Mouse (Mus musculus): ENCODE data around the gene Flvcr2.

Flvcr2 gene

GRCm38 (mm10) chr12:85792821-85793346 is 46.5 kb downstream of the Flvcr2 start:
- in situ Hi-C loops (cut with MboI, MseI): loop anchor here (5.0 to 25.0 kb wide), 2 partner anchors 106 to 1181 kb away; partner anchors contain the start of genes Abcd4 and Batf

- in situ Hi-C loops (cut with MboI, MseI): loop anchor here (5.0 to 25.0 kb wide), 2 partner anchors 107 to 1182 kb away; partner anchors contain the start of genes Abcd4 and Batf
These were observed 47.8 kb downstream of the Flvcr2 start for GRCm38 (mm10) chr12:85794094-85794493.

GRCm38 (mm10) chr12:85795551-85795950 is 49.2 kb downstream of the Flvcr2 start:
- in situ Hi-C loops (cut with MboI, MseI): loop anchor here (25.0 kb wide), 1 partner anchor 1183 kb away; the partner anchor contains the start of gene Abcd4

- in situ Hi-C loops (cut with MboI, MseI): no loop called here
These were observed 53.7 kb downstream of the Flvcr2 start for GRCm38 (mm10) chr12:85800031-85800430.

- in situ Hi-C loops (cut with MboI, MseI): no loop called here
These were observed 63.4 kb downstream of the Flvcr2 start for GRCm38 (mm10) chr12:85809726-85810125.

GRCm38 (mm10) chr12:85810959-85811358 is 64.6 kb downstream of the Flvcr2 start:
- in situ Hi-C loops (cut with MboI, MseI): no loop called here

- in situ Hi-C loops (cut with MboI, MseI): no loop called here
These were observed 65.3 kb downstream of the Flvcr2 start for GRCm38 (mm10) chr12:85811676-85812075.

GRCm38 (mm10) chr12:85813599-85813998 is 67.3 kb downstream of the Flvcr2 start:
- in situ Hi-C loops (cut with MboI, MseI): no loop called here

- in situ Hi-C loops (cut with MboI, MseI): no loop called here
These were observed 75.7 kb downstream of the Flvcr2 start for GRCm38 (mm10) chr12:85822051-85822450.

GRCm38 (mm10) chr12:85824438-85825264 is 78.3 kb downstream of the Flvcr2 start, which contains the start of the genes Erg28 and Ttll5:
Erg28 (minus strand) TSS chr12:85824550.
Ttll5 (plus strand) TSS chr12:85824659.
- in situ Hi-C loops (cut with MboI, MseI): no loop called here

GRCm38 (mm10) chr12:85825361-85825760 is 79.0 kb downstream of the Flvcr2 start:
- in situ Hi-C loops (cut with MboI, MseI): no loop called here

GRCm38 (mm10) chr12:85825822-85826221 is 79.5 kb downstream of the Flvcr2 start:
- in situ Hi-C loops (cut with MboI, MseI): no loop called here

- in situ Hi-C loops (cut with MboI, MseI): no loop called here
These were observed 82.5 kb downstream of the Flvcr2 start for GRCm38 (mm10) chr12:85828856-85829255.

- in situ Hi-C loops (cut with MboI, MseI): no loop called here
These were observed 83.5 kb downstream of the Flvcr2 start for GRCm38 (mm10) chr12:85829866-85830265.

GRCm38 (mm10) chr12:85830691-85831090 is 84.4 kb downstream of the Flvcr2 start:
- in situ Hi-C loops (cut with MboI, MseI): no loop called here

GRCm38 (mm10) chr12:85834543-85834942 is 88.2 kb downstream of the Flvcr2 start:
- in situ Hi-C loops (cut with MboI, MseI): no loop called here

- in situ Hi-C loops (cut with MboI, MseI): no loop called here
These were observed 91.4 kb downstream of the Flvcr2 start for GRCm38 (mm10) chr12:85837765-85838164.

- in situ Hi-C loops (cut with MboI, MseI): no loop called here
These were observed 93.1 kb downstream of the Flvcr2 start for GRCm38 (mm10) chr12:85839371-85840000.

GRCm38 (mm10) chr12:85848164-85848958 is 102.0 kb downstream of the Flvcr2 start:
- in situ Hi-C loops (cut with MboI, MseI): loop anchor here (10.0 kb wide), 1 partner anchor 226 kb away; the partner anchor contains the start of gene Tgfb3

GRCm38 (mm10) chr12:85850661-85851060 is 104.3 kb downstream of the Flvcr2 start:
- in situ Hi-C loops (cut with MboI, MseI): no loop called here

GRCm38 (mm10) chr12:85853836-85854235 is 107.5 kb downstream of the Flvcr2 start:
- in situ Hi-C loops (cut with MboI, MseI): no loop called here

Data from T-helper 1 cell (primary cell).